Mouse (Mus musculus): ENCODE measurements around the gene D630003M21Rik.

DNA sequence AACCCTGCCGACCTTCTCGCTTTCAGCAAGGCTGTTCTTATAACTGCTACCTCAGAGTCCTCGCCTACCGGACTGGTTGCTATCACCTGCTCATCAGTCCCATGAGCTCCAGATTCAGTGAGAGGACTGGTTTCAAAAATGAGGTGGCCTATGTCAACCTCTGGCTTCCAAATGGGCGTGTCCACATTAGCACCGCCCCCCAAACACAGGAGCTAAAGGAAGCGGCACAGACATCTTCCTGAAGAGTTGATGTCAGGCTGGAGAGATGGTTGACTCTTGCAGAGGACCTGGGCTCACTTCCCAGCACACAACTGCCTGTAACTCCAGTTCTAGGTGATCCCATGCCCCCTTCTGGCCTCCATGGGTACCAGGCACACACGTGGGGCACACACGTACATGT, 52.3 kb downstream of the D630003M21Rik start:
- TF ChIP-seq POLR2A (IDR thresholded peaks at IDR 0.05; ENCODE audit: insufficient read depth, low read length) (no peak), CTCF (IDR thresholded peaks at IDR 0.05; ENCODE audit: low read depth, low read length) (no peak)

Data from ES-Bruce4 (cell line).